Mouse (Mus musculus): ENCODE results near the gene Lclat1. TPM values are rescaled to one million over a fixed set of nuclear protein-coding genes. Genes with fewer than 3 reads are reported as not detected.

Gene Lclat1
- polyA plus RNA-seq, 1 experiment: 22.8 TPM

DNA sequence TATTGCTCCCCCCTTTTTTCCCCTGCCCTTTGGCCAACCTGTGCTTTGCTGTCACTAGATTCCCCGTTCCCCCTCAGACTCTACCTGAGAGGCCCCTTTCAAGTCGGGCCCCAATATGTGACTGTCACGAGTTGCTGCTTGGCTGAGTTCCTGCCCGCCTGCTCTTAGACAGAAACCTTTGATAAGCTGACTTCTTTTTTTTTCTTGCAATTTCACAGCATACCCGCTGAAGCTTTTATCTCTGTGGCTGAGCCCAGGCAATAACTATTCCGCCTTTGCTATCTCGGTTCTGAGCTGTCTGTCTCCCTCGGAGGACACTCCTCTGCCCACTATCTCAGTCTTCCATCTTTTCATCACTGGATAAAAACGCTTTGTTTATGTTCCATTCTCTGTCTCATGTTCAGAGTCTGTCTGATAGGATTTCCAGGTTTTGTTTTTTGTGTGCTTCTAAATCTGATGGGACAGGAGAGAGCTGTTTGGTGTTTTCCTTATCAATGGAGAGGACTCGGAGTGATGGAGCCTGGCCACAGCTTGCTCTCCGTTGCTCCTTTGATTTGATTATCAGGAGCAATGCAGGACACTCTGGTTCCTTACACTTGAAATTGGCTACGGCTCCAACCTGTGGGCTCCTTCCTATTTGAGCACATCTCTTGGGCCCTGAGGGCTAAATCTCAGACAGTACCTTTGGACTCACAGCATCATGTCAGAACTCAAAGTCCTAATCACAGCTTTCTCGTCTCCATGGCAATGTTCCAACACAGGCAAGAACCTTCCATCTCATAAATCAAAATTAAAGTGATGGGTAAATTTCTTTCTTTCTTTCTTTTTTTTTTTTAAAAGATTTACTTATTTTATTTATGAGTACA, 20.5 kb upstream of the Lclat1 start:
- no peak for DNase-seq
- H3K4me1 ChIP-seq (ENCODE audit: control insufficient read depth, insufficient read depth, low read length): peaks cover 4% of the 10 kb centered on the region
- WGBS: 26% methylated on average over 13 of the region's 13 CpGs

DNA sequence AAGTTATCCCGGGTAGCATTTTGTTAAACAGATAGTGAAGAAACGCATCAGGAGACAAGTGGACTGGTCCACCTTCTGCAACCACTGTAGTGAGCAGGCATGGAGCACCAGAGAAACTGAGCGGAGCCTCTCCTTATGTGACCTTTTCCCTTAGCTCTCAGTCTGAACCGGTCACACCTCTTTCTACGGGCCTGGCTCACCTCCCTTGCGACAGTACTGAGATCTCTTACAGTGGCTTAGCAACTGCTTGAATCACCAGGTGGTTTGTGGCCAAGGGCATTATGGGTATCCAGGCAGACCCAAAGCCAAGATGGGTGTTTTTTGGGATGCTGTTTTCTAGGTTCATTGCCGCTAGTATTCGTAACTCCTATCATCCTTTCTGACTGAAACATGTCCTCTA, 16.4 kb upstream of the Lclat1 start:
- Histone ChIP-seq H3K4me3 (replicated peaks; ENCODE audit: extremely low read depth, low read depth, low read length) (no peak overlapping the region), H3K4me1 (ENCODE audit: control insufficient read depth, insufficient read depth, low read length) (peaks cover 4% of the 10 kb centered on the region)
- 81% methylated on average over 8 of the region's 8 CpGs for WGBS
- DNase-seq: no peak
- TF ChIP-seq POLR2A (IDR thresholded peaks at IDR 0.05; ENCODE audit: borderline replicate concordance, extremely low read depth, low read depth, low read length) (no peak), CTCF (IDR thresholded peaks at IDR 0.05; ENCODE audit: insufficient read depth, low read length) (no peak)

More for the DNA sequence above, 20.5 kb upstream of the Lclat1 start:
- TF ChIP-seq CTCF (IDR thresholded peaks at IDR 0.05; ENCODE audit: insufficient read depth, low read length) (no peak), POLR2A (IDR thresholded peaks at IDR 0.05; ENCODE audit: borderline replicate concordance, extremely low read depth, low read depth, low read length) (no peak)
- no peak overlapping the region for H3K4me3 ChIP-seq (replicated peaks; ENCODE audit: extremely low read depth, low read depth, low read length)

DNA sequence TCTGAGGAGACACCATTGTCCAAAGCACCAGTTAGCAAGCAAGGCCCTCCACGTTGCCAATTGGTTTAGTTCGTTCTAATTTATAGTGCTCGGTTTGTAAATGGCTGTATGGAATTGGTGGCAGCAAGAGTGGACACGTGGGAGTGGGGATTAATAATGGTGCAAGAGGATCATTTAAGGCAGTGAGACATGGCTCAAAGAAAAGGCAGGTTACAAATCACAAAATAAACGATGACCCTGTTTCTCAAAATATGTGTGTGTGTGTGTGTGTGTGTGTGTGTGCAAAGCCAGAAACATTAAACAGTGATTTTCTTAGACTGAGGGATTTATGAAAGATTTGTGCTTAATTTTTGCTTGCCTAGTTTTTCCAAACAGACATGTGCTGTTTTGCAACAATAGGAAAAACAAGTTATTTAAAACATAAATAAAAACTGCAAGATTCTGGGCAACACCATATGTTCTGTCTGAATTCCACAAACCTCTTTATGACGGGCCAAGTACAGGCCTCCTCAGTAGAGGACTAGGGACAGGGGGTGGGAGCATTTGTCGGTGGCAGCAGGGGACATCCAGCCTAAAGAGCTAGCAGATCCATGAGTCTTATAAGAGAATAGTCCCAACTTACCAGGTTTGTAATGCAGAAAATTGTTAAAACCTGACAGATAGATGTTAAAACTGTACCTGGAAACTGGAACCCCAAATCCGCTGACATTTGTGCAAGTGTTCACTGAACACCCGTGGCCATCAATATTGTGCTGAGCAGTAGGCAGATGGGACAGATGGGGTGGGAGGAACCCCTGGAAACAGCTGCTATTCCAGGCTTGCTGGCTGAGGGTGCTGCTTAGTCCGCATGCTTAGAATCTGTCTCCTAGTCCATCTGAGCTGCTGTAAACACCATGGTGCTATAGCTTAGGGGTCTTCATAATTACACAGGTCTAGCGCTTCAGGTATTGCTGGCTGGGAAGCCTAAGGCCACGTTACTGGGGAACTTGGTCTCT, 15.4 kb upstream of the Lclat1 start:
- no peak overlapping the region for H3K4me3 ChIP-seq (replicated peaks; ENCODE audit: extremely low read depth, low read depth, low read length)
- H3K4me1 ChIP-seq (ENCODE audit: control insufficient read depth, insufficient read depth, low read length): no peaks in the 10 kb centered on the region; the same call in none of the 2 replicates
- 70% methylated on average over 12 of the region's 12 CpGs for WGBS
- no peak for TF ChIP-seq POLR2A (IDR thresholded peaks at IDR 0.05; ENCODE audit: borderline replicate concordance, extremely low read depth, low read depth, low read length)
- TF ChIP-seq CTCF (IDR thresholded peaks at IDR 0.05; ENCODE audit: insufficient read depth, low read length): no peak
- no peak for DNase-seq

DNA sequence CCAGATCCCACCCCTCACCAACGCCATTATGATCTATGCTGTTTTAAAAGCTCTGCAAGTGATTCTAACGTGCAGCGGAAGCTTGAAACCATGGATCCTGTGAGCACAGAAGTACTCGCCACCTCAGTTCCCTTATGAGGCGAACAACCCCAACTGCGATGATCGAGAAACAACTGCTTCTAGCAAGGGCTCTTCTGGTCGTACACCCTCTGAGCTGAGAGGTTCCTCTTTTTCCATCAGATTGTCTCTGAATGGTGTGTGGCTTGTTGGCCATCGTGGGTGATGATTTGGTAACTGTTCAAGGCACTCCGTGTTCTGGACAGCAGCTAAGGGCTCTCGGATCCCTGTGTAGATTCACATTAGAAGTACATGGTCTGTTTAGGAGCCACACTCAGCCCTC, 12.7 kb upstream of the Lclat1 start:
- WGBS: 76% methylated on average over 11 of the region's 11 CpGs
- Histone ChIP-seq H3K4me3 (replicated peaks; ENCODE audit: extremely low read depth, low read depth, low read length) (no peak overlapping the region), H3K4me1 (ENCODE audit: control insufficient read depth, insufficient read depth, low read length) (no peaks in the 10 kb centered on the region)
- no peak for DNase-seq
- TF ChIP-seq POLR2A (IDR thresholded peaks at IDR 0.05; ENCODE audit: borderline replicate concordance, extremely low read depth, low read depth, low read length): no peak
- TF ChIP-seq CTCF (IDR thresholded peaks at IDR 0.05; ENCODE audit: insufficient read depth, low read length): no peak

DNA sequence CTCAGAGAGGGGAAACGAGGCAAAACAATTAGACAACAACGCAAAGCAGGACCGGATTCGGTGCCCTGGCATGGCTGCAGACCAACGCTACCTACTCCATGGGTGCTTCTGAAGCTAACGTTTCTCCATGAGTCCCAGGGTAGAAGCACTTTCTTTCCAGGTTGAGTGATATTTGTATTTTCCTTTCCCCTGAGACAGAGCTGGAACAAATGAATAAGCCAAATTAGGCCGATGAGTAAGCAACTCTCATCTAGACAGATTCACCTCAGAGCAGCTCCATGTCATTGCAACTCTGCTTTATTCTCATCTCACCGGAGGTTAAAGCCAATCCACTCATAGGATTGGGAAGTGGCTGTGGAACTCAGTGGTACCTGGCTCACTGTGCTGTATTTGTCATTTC, 12.2 kb upstream of the Lclat1 start:
- no peaks in the 10 kb centered on the region for H3K4me1 ChIP-seq (ENCODE audit: control insufficient read depth, insufficient read depth, low read length)
- no peak overlapping the region for H3K4me3 ChIP-seq (replicated peaks; ENCODE audit: extremely low read depth, low read depth, low read length)
- no peak for DNase-seq
- TF ChIP-seq CTCF (IDR thresholded peaks at IDR 0.05; ENCODE audit: insufficient read depth, low read length) (no peak), POLR2A (IDR thresholded peaks at IDR 0.05; ENCODE audit: borderline replicate concordance, extremely low read depth, low read depth, low read length) (no peak)
- WGBS: 87% methylated on average over 8 of the region's 8 CpGs

DNA sequence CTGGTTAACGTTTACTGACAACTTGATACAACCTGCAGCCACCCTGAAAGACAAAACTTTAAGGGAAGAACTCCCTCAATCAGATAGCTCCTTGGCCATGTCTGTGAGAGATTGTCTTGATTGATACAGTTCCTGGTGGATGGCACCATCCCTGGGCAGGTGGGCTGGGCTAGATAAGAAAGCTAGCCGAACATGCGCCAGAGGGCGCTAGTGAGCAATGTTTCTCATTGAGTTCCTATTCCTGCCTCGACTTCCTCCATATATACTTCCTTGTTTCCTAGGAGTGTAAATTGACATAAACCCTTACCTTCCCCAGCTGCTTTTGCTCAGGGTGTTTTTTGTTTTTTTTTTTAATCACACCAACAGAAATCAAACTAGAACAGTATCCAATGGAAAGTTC, 11.3 kb upstream of the Lclat1 start:
- TF ChIP-seq CTCF (IDR thresholded peaks at IDR 0.05; ENCODE audit: insufficient read depth, low read length) (peak; percentile 72), POLR2A (IDR thresholded peaks at IDR 0.05; ENCODE audit: borderline replicate concordance, extremely low read depth, low read depth, low read length) (no peak)
- 34% methylated on average over 5 of the region's 5 CpGs for WGBS
- peak; percentile 50 for DNase-seq
- Histone ChIP-seq H3K4me1 (ENCODE audit: control insufficient read depth, insufficient read depth, low read length) (no peaks in the 10 kb centered on the region), H3K4me3 (replicated peaks; ENCODE audit: extremely low read depth, low read depth, low read length) (no peak overlapping the region)

DNA sequence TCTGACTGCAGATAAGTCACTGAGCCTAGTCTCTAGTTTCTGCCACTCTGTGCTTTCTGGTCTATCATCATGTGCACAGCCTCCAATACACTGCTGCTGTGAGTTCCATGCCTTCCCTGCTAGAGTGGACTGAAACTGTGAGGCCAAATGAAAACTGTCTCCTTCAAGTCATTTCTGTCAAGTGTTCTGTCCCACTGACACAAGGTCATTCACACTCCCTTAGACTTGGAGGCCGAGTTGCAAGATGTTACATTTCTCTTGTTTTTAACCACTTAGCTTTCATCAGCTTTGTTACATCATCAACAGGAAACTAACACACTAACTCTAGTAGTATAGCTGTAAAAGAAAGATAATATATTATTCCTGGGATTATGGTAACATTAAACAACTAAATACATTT, 9.1 kb upstream of the Lclat1 start:
- WGBS: 52% methylated on average over 1 of the region's 1 CpGs
- Histone ChIP-seq H3K4me3 (replicated peaks; ENCODE audit: extremely low read depth, low read depth, low read length) (no peak overlapping the region), H3K4me1 (ENCODE audit: control insufficient read depth, insufficient read depth, low read length) (no peaks in the 10 kb centered on the region)
- no peak for DNase-seq
- no peak for TF ChIP-seq CTCF (IDR thresholded peaks at IDR 0.05; ENCODE audit: insufficient read depth, low read length)

DNA sequence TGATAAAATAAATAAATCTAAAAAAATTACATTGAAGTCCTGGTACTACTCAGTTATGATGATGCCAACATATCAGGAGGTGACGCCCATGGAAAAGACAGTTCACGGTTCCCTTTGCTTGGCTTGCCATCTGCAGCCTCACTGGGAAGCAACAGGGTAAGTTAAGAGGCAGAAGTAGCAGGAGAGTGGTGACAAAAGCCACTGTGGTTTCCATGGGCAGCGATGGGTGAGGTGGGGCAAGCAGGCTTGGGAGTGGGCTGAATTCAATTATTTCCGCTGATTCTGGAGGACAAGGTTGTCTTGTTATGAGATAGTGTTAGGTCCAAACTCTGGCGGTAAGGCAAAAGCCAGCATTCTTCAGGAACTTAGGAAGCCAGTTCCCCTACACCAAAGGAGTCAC, 7.4 kb upstream of the Lclat1 start:
- no peak overlapping the region for H3K4me3 ChIP-seq (replicated peaks; ENCODE audit: extremely low read depth, low read depth, low read length)
- no peaks in the 10 kb centered on the region for H3K4me1 ChIP-seq (ENCODE audit: control insufficient read depth, insufficient read depth, low read length)
- DNase-seq: no peak
- 94% methylated on average over 5 of the region's 5 CpGs for WGBS
- TF ChIP-seq POLR2A (IDR thresholded peaks at IDR 0.05; ENCODE audit: borderline replicate concordance, extremely low read depth, low read depth, low read length) (no peak), CTCF (IDR thresholded peaks at IDR 0.05; ENCODE audit: insufficient read depth, low read length) (no peak)

DNA sequence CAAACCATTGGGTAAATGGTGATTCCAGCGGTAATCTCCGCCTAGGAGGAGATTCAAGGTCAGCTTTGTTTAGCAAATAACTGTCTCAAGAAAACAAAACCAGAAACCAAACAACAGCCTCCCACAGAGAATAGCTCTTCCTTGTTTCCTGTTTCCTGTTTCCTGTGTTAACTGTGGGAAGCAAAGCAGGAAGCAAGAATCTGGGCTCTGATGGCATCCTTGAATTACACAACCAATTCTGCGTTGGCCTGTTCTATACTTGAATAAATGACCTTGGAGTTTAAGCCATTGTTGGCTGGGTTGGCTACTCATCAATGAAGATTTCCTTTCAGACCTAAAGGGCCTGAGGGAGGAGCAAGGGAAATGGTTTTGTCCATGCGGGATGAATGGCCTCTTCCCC, 5.2 kb upstream of the Lclat1 start:
- TF ChIP-seq CTCF (IDR thresholded peaks at IDR 0.05; ENCODE audit: insufficient read depth, low read length) (no peak), POLR2A (IDR thresholded peaks at IDR 0.05; ENCODE audit: borderline replicate concordance, extremely low read depth, low read depth, low read length) (no peak)
- no peak for DNase-seq
- Histone ChIP-seq H3K4me1 (ENCODE audit: control insufficient read depth, insufficient read depth, low read length) (peaks cover 4% of the 10 kb centered on the region), H3K4me3 (replicated peaks; ENCODE audit: extremely low read depth, low read depth, low read length) (no peak overlapping the region)
- WGBS: 55% methylated on average over 4 of the region's 4 CpGs
